Mouse (Mus musculus) kidney, postnatal 4 days (tissue): ENCODE measurements at regions not wholly inside any gene's neighbourhood (a gene's known extent, or its start where the extent isn't known, plus 50 kb on each side); places are given as distances from the start of the nearest gene placed in this dataset.

ENCODE experiments used
- DNase-seq, 2 experiments: peaks; one replicate each; pipeline ENCODE4 v3.0.0; 2021; ENCODE audit warnings: mixed read lengths in 2 of 2

DNA sequence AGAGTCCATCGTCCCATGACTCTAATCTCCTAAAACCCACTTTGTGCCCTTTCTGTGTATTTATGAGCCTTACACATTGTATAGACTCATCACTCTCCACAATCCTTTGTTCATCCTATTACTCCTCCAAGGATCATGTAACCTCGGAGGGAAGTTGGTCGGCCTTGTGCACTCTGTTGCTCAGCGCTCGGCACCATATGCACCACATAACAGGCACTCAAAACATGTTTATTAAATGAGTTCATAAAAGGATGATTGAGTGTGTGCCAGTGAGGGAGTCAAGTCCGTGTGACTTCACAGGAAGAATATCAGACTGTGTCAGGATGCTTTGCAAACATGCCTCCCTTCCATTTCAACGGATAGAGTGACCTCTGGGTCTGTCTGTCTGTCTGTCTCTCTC lies 858.8 kb downstream of the Gsdmc2 start:
- no peak for DNase-seq

GRCm38 (mm10) chr15:62970566-62970965 lies 874.4 kb downstream of the Gsdmc2 start:
- DNase-seq = no peak

GRCm38 (mm10) chr15:62962681-62963080 lies 882.3 kb downstream of the Gsdmc2 start:
- DNase-seq = no peak

DNA sequence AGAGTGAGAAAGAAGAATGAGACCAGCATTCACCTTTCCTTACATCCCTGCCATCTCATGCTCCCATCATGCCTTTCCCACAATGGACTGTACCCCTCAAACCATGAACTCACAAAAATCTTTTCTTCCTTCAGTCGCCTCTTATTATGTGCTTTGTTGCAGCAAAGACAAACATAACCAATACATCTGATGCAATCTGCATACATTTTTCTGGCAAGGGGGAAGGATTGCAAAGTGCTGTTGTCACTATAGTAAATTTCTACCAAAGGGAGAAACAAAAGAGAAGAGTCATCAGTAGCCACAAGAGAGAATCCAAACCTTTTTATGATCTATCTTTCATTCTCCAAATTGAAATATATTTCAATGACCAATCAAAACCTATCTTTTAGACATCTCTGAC lies 884.4 kb downstream of the Gsdmc2 start:
- DNase-seq = no peak

- no peak for DNase-seq
Measured at GRCm38 (mm10) chr15:62958506-62959330, 886.3 kb downstream of the Gsdmc2 start.

- no peak for DNase-seq
Measured at GRCm38 (mm10) chr15:62954889-62955288, 890.1 kb downstream of the Gsdmc2 start.

DNA sequence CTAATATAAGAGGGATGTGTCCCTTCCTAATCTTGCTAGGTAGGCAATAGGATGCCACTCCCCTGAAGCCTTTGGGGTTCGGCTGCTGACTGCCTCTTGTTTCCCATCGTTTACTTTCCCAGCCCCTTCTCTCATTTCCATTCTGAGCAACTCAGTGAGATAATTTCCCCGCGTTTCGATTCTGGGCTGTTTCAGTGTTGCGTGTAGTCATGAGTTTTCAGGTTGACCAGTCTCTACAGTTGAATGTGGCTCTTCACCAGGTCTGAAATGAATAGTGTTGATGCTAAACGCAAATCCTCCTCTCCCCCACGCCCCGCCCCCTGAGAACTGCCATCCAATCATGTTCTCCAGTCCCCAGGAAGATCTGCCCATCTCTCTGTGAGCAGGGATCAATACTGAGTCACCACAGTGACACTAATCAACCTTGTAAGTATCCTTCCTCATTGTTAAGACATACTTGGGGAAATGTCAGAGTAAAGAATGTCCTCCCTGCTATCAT lies 890.6 kb downstream of the Gsdmc2 start:
- no peak for DNase-seq

GRCm38 (mm10) chr15:62953215-62953941 lies 891.6 kb downstream of the Gsdmc2 start:
- DNase-seq = peak; percentile 1 to 3

GRCm38 (mm10) chr15:62952487-62953214 lies 892.3 kb downstream of the Gsdmc2 start:
- no peak for DNase-seq

DNA sequence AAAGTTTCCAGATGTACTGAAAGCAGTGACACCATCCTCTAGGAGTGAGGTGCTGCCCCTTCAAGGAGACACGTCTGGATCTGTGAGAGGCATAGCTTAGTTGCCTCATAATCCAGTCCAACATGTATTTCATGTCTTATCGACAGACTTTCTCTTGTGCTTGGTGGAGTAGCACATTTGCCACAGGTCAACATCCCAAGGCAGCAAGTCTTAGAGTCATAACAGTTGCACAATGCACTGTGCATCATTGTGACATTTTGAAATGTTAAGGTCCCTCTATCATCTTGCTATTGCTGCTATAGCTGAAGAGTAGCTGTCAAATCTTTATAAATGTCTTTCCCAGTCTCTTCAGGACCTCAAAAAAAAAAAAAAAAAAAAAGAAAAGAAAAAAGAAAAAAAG lies 905.6 kb downstream of the Gsdmc2 start:
- no peak for DNase-seq

GRCm38 (mm10) chr15:62937756-62938155 lies 907.2 kb downstream of the Gsdmc2 start:
- no peak for DNase-seq

DNA sequence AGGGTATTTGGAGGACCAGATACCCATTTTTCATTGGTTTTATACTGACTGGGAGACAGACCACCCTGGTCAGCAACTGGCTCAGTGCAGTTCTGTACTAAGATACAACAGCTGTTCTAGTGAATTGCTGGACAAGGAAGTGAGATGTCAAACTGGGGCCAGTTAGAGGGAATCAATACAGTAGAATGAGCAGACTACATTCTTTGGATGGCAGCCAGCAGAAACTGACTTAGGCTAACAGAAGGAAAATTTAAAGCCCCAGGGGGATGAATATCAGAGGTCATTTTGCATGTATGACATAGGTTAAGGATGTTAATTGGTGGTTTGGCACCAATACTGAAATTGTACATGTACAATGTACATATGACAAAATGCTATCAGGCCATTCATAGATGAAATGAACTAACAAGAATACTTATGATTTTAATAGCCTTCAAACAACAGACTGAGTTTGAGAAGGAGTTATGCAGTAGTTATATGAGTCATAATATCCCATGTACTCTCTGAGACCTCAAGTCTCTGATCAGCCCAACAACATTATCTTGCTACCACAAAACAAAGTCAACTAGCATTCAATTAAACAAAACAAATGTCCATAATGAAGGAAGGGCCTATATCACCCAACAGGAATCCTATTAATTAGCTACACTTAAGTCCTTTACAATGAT lies 910.3 kb downstream of the Gsdmc2 start:
- peak; percentile 51 to 69 for DNase-seq

GRCm38 (mm10) chr15:62920520-62920919 lies 924.5 kb downstream of the Gsdmc2 start:
- no peak for DNase-seq

DNA sequence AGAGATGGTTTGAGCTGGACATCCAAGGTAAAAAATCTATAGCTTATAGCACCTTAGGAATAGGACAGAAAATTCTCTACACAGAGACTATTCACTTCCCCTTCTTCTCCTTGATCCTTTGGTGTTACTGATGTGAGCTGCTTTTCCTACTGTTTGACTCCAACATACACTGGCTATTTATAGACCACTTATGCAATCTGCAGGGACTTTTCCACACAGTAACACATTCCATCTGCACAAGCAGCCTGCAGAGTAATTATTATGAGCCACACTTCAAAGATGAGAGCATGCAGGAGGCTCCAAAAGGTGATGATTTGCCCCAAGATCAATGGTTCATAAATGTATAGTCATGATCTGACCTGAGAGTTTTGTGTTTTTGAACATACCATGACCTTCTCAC lies 925.7 kb downstream of the Gsdmc2 start:
- no peak for DNase-seq

DNA sequence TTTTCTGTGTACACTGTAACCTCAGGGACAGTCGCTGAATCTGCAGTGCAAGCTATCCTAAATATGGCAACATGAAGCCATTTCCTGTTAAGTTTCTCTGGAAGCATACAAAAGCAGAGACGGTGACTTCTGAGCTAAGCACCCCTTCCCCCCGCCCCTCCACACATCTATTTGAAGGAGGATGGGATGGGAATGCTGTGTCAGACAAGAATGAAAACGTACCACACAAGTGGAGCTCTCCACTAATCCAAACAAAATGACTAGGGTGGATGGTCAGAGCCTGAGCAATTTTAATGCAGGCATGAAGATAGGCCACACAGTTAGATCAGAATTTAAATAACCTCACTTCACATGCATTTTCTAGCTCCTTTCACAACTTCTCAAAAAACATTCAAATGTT lies 936.6 kb downstream of the Gsdmc2 start:
- peak; percentile 2 for DNase-seq

DNA sequence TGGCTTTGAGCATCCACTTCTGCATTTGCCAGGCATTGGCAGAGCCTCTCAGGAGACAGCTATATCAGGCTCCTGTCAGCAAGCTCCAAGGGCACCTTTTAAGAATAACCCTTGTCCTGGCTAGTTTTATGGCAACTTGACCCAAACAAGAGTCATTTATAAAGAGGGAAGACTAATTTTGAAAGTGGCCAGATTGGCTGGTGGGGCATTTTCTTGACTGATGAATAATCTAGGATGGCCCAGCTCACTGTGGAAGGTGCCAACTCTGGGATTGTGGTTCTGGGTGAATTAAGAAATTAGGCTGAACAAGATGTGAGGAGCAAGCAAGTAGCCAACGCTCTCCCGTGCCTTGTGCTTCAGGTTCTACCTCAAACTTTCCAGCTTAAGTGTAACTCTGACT lies 937.8 kb downstream of the Gsdmc2 start:
- DNase-seq = no peak

GRCm38 (mm10) chr15:62903047-62903822 lies 941.7 kb downstream of the Gsdmc2 start:
- DNase-seq = peak; percentile 83 to 90

DNA sequence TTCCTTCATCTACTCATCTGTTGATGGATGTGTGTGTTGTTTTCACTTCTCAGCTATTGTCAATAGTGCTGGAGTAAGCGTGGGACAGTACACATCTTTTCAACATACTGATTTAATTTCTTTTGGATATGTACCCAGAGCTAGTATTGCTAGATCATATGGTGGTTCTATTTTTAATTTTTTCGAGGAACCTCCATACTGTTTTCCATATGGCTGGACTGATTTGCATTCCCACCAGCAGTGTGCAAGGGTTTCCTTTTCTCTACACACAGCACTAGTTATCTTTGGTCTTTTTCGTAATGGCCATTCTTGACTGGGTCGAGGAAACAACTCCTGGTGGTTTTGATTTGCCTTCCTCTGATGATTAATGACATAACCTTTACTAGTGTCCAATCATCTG lies 943.0 kb downstream of the Gsdmc2 start:
- DNase-seq = no peak

DNA sequence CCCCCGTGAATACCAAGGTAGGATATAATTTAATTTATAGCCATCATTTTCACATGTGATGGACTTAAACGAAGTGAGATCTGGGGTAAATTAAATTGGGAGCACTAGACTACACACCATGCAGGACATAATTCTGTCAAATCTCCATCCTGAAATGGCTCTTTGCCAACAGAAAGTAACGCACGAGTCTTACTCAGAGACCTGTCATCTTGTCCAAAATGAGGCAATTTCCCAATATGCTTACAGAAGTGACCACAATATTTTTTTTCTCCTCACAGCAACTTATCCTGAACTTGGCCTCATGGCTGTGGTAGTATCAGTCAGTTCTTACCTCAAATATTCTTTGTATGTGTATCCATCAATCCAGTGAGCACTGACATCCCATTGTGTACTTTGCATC lies 955.2 kb downstream of the Gsdmc2 start:
- DNase-seq = no peak

GRCm38 (mm10) chr15:62885331-62885730 lies 959.6 kb downstream of the Gsdmc2 start:
- no peak for DNase-seq

DNA sequence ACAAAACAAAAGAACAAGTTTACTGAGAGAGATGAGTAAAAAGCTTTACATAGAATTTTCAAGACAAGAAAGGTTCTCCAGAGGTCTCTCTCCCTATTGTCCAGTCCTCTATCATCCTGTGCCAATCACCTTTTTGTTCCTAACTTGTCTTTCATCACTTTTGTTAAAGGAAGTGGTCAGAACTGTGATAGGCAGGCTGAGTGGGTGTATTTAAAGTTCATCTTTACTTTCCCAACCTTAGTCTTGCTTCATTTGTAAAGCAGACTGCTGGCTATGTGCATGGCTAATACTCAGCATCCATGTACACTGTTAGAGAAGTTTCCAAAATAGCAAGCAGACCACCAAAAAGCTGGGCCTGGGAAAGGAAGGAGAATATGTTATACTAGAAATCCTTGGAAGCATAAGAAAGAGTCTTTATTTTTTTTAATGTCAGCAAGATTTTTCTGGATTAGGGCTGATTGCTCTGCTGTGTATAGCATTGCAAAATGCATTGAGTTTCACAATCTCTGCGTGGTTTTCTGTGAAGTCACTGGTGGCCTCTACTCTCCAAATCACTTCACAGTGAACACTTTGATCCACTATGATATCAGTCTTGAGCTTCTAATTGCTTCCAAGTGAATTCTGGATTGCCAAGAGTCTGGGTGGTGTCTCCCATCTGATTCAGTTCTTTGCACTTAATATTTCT lies 973.8 kb downstream of the Gsdmc2 start:
- no peak for DNase-seq
